In the genomic region with DNA sequence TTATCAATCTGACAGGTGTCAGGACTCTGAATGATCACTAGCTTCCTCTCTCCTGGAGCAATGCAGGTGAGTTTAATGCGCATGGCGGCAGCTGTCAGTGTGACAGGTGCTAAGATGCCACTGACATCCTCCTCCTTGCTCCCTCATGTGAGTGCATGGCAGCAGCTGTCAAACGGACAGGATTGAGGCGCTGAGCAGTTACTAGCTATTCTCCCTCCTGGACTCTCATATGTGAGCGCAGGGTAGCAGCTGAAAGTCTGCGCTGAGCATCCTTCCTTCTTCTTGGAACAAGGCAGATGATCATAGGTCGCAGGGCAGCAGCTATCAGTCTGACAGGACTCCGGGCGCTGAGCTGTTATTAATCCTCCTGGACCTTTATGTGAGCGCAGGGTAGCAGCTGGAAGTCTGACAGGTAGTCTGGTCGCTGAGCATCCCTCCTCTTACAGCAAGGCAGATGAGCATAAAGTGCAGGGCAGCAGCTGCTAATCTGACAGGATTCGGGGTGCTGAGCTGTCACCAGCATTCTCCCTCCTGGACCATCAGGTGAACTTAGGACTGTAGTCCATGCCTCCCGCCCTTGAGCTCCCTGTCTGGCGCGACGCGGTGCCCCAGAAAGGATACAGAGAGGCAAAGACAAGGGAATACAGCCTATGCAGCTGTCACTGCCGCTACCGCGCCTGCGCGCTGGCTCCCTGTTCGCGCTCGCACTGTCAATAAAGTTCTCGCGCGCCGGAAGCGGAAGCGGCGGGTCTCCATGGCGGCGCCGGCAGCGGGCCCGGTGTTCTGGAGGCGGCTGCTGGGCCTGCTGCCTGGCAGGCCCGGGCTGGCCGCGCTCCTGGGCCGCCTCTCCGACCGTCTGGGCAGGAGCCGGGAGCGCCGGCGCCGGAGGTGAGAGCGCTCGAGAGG, we compare ENCODE assay signal across 8 mouse cellular contexts. TPM values are rescaled to one million over a fixed set of nuclear protein-coding genes. Genes with fewer than 3 reads are reported as not detected.
A peak's percentile ranks its signal among the peaks of the same experiment; 100 is the strongest.
DNase-seq lines count a peak whose midpoint lies in the region; ATAC-seq lines count a peak whose summit lies in the region.

A gene (plus strand): TSS at position 167 of the 906 bp plus-strand sequence.

- no peaks in the 10 kb centered on the region for H3K36me3 ChIP-seq in hindbrain, embryonic 15.5 days
- no peaks in the 10 kb centered on the region for H3K36me3 ChIP-seq in macrophage (ENCODE audit: inconsistent target)

- peak within 1 kb of the TSS; percentile 77 for H3K9ac ChIP-seq in hindbrain, embryonic 15.5 days

- H3K27ac ChIP-seq in hindbrain, embryonic 15.5 days (replicated peaks) = peak within 1 kb of the TSS; percentile 90
- peak within 1 kb of the TSS; percentile 84 for H3K27ac ChIP-seq in macrophage

- H3K27me3 ChIP-seq in hindbrain, embryonic 15.5 days = no peaks in the 10 kb centered on the region

- peaks cover 48% of the 10 kb centered on the region for H3K4me1 ChIP-seq in hindbrain, embryonic 15.5 days (replicated peaks)

- DNase-seq in T-cell, adult 2 months (ENCODE audit: low spot score) = peak; percentile 93
- peak; percentile 92 to 94 for DNase-seq in cerebellum, postnatal 36 days
- peak; percentile 89 for DNase-seq in gastrocnemius, adult 18-20 months (ENCODE audit: low spot score)
- peak; percentile 90 to 95 for DNase-seq in left cerebral cortex, adult 18-20 months (ENCODE audit: low spot score in 2 of 2)
- DNase-seq in retina, postnatal 7 days (ENCODE audit: low read depth, low spot score) = peak; percentile 89
- peak; percentile 87 to 88 for DNase-seq in urinary bladder, adult 18-20 months (ENCODE audit: low spot score in 2 of 2)

- no peaks in the 10 kb centered on the region for H3K9me3 ChIP-seq in hindbrain, embryonic 15.5 days

- 6% methylated on average over 48 of the region's 51 CpGs for WGBS in hindbrain, embryonic 15.5 days
- 8% methylated on average over 51 of the region's 51 CpGs for WGBS in macrophage (ENCODE audit: missing documents)

- peaks cover 43% of the 10 kb centered on the region for H3K79me2 ChIP-seq in macrophage (ENCODE audit: inconsistent target)

- H3K4me2 ChIP-seq in hindbrain, embryonic 15.5 days = peak within 1 kb of the TSS; percentile 70

- peak; percentile 92 for ATAC-seq in hindbrain, embryonic 15.5 days (ENCODE audit: low FRiP score, low read depth)

- peak within 1 kb of the TSS; percentile 72 for H3K4me3 ChIP-seq in hindbrain, embryonic 15.5 days
- peak within 1 kb of the TSS; percentile 49 for H3K4me3 ChIP-seq in macrophage (ENCODE audit: inconsistent target)

RNA-seq across cellular contexts. Expression of the gene that starts here (rescaled TPM):
- total RNA-seq in gastrocnemius, adult 18-20 months (2021) = 10 to 100 TPM; 17.6 to 18.5 TPM
- 59.4 and 63.7 TPM in 2 replicates for polyA plus RNA-seq in hindbrain, embryonic 15.5 days (2015; fragmentation: Nextera tagmentation; extraction: Ambion mirVana)
- total RNA-seq in left cerebral cortex, adult 18-20 months (2021) = 10 to 100 TPM; 87.1 to 89.0 TPM
- 100 to 1,000 TPM; 115 to 839 (median 194) TPM for total RNA-seq in macrophage (2018; cell fraction: chromatin; rRNA removed)
- 10 to 100 TPM; 18.3 to 57.3 (median 29.4) TPM for total RNA-seq in macrophage (2018; cell fraction: cytosol; rRNA removed)
- total RNA-seq in macrophage (2018; cell fraction: nucleus; rRNA removed) = 100 to 1,000 TPM in 16 of 26 experiments, 10 to 100 TPM in 10; 65.7 to 895 (median 111) TPM
- polyA plus RNA-seq in macrophage (2018) = 12.0 to 40.0 TPM (median 28.0 TPM) in 3 replicates

Comparison
In these comparisons a context has a peak if more than half of its experiments do, and no peak if none do; other contexts are left out.
1. Peak in every context shown above with its lines: DNase-seq, ATAC-seq, H3K4me3 ChIP-seq and H3K27ac ChIP-seq.
2. RNA of the gene that starts here (total RNA-seq): 87.1 to 89.0 TPM in left cerebral cortex, adult 18-20 months; 17.6 to 18.5 TPM in gastrocnemius, adult 18-20 months; every median in the first group is over 4 times any median in the second.